Mouse (Mus musculus) lung, postnatal 4 days (tissue): ENCODE data around the gene Scube2.

Experiments used
- DNase-seq, 2 experiments: peaks; one replicate each; pipeline ENCODE4 v3.0.0; 2021

Gene Scube2

DNA sequence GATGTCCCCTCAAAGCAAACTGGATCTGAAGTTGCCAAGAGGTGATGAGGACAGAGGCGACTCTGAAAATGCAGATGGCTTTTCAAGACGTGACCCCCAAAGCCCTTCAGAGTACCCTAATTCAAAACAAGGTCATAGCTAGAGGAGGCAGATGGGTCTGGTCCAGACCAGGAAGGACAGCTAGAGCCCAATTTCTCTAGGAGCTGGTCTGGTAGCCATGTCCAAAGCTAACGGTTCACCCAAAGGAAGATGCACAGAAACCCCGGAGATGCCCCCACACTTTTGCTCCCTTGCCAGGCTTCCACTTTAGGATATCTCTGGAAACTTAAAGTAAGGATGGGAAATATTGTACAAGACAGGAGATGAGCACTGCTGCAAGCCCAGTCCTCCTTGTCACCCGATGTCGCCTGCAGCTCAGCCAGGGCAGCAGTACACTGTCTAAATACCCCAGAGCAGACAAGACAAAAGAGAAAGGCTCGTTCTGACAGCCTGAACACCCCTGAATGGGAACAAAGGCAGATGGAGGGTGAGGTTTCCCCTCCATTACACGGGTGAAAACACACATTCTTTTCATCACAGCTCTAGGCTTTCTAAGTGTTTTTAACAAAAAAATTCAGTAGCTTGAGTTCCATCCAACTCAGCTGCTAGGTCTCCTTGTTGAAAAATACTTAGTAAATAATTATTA is 15.6 kb downstream of the Scube2 start:
- no peak for DNase-seq

DNA sequence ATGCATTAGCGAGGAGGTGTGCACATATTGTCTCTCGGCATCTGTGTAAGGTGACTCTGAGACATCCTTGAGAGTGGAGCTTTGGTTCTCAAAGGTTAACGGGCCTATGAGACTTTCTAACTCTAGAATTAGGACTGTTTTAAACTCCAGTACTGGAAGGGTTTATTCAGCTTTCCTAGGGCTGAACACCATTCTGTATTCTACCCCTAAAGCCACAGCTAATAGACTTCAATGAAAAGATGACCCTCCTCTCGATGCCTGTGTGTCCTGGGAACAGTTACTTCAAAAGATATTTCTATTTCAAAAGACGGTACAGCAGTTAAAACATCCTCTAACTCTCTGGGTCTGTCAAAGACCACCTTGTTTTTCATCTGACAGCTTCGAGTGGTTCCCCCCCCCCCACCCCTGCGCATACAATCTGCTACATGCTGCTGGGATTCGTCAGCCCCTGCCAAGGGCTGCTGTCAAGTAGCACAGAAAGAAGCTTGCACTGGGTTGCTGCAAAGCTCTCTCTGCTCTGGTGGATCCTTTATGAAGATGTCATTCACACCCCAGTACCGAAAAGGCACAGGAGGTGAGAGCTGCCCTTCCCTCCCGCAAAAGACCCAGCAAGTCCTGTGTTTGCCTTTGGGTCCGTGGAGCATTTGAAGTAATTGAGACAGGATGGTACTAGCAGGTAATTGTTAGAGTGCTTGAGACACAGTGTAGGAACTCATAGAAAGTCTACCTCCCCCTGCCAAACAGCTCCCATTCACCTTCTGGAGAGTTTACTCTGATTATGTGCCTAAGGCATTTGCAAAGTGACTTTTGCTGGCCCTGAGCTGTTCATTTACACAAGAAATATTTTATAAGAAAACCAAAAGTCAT is 16.4 kb downstream of the Scube2 start:
- no peak for DNase-seq

DNA sequence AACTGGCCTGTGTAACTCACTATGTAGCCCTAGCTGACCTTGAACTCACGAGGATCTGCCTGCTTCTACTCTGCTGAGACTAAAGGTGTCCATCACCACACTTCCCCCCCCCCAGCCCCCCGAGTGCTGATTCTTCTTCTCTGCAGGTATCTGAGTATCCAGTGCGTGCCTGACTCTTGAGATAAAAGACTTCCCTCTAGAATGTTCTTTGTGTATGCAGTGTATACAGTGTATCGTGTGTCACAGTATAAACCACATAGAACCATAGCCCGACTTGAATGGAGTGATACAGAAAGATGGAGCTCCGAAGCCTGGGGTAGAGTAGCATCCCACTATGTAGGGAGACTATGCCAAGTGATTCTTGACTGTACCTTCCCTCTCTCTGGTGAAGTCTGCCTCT is 21.4 kb downstream of the Scube2 start:
- DNase-seq: no peak

DNA sequence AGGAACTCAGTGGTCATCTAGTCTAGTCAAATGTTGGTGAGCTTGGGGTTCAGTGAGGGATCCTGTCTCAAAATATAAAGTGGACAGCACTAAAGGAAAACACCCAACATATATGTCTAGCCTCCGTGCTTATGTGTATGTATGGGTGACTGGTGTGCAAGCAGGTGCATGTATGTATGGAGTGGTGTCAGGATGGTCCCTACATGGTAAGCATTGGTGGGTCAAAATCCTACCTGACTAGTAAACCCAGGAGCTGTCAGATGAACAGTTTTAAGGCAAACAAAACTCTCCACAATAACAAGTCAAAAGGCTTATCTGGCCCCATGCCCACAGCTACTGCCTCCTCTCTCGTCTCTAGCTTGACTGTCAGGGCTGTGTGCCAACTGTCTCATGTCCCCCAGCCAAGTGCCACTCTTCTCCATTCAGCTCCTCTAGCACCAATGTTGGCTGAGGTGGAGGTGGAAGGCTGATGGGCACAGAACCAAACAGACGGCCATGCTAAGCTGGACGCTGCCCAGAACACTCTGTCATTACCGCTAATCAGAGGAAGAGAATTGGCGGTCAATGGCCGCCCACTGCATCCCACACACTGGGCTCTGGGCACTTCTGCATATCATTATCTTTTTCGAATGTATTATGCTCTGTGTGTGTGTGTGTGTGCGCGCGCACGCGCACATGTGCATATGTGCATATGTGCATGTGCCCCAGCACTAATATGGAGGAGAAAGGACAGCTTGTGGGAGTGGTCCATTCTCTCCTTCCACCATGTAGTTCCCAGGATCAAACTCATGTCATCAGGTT is 23.7 kb downstream of the Scube2 start:
- DNase-seq: peak; percentile 29 to 55

DNA sequence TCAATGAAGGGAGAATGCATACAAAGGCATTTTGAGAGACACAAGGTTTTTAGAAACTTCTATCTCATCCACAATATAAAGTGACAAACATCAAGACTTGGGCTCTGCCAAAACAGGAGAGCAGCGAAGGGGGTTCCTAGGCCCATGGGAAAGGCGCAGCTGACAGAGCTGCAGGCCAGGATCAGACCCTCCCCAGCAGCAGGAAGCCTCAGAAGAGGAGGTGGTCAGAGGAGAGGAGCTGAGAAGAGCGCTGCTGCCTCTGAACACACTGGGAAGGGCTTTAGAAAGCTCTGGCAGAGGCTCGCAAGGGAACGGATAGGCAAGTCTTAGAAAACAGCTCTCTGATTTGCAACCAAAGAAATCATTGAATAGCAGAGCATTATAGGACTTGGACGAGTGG is 24.4 kb downstream of the Scube2 start:
- DNase-seq: no peak

DNA sequence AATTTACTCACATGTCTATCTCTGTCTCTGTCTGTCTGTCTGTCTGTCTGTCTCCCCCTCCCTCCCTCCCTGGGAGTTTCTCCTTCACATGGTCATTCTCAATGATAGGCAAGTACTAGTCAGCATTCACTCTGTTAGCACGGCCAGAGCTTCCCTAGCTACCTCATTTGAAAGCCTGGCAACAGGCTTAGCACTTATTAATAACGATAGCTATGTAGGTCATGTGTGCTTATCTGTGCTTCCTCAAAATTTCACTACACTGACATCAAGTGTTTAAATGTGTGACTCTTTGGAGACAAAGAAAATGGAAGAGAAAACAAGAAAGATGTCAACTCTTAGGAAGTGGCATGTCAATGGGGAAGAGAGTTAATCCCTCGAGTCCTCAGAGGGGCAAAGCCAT is 26.9 kb downstream of the Scube2 start:
- DNase-seq: no peak

DNA sequence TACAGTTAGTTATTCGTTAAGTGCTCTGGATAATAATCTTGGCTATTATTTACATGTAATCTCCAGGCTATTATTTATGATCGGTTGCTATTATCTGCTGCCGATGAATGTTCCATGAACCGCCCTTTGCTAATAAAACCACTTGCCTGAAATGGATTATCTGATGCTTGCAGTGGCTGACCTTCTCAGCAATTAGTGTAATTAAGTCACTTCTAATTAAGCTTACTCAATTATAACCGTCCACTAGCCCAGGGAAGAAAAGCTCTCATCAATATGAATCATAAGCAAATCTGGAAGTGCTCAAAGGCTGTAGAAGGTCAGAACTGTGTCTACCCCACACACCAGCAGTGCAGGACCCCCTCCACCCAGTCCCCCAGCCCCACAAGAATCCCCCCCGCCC is 27.8 kb downstream of the Scube2 start:
- no peak for DNase-seq

DNA sequence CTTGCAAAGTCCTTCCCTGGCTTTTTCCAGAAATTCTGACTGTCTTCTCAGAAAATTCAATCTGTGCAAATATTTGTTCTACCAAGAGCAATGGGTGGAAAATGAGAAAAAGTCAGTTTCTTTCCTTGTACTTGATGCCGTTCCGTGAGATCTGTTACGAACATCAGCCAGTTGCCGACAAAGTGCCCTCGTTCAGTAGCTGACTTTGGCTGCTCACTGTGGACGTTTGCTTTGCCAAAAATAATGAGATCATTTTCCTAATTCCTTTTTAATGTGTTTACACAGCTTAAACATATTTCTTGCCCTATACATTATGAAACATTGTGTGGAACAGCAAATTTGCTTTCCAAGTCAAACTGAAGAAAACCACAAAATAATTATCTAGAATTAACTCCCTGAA is 30.6 kb downstream of the Scube2 start:
- peak in 1 of 2 experiments; percentile 43 for DNase-seq

DNA sequence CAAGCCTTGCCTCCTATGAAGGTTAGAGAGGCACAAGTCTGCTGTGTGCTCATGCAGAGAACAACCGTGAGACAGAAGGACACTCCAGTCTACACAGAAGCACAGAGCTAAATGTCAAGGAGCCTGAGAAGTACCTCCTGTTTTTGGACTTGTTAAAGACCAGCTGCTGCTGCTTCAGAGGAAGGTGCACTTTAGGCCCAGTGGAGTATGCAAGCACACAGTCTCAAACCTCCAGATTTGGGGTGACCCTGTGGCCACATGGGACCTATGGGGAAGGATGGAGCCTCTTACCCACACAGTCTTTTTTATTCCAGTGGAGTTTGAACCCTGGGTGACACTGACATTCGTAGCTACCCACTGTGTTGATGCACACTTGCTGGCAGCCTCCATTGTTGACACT is 34.1 kb downstream of the Scube2 start:
- DNase-seq: no peak

DNA sequence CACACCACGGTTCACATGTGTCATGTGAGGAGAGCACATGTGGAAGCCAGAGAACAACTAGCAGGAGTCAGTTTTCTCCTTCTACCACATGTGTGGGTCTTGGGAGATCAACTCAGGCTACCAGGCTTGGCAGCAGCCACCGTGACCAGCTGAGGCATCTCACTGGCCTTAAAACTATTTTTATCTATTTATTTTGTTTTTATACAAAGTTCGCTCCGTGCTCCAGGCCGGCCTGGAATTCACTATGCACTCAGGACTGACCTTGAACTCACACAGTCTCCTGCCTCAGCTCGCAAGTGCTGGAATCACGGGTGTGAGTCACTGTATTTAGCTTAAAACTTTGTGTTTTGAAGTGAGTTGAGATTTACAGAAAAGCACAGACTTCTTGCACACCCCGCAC is 38.6 kb downstream of the Scube2 start:
- DNase-seq: peak; percentile 32 to 75

DNA sequence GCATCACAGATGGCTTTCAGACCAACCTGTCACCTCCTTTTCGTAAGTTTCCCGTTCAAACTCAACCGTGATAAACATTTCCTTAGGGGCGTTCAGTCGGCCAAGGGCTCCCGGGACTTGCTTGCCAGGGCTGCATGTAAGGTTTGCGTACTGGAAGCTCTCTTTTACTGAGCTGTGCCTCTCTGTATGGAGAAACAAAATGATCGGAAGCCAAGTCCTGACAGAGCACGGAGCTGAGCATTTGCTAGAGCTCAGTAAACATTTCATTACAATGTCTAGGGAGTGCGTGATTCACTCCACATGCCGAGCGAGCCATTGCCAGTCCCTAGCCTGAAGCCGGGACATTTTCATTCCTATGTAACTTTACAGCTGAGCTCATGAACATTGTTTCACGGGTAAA is 40.2 kb downstream of the Scube2 start:
- DNase-seq: peak; percentile 49 to 74

DNA sequence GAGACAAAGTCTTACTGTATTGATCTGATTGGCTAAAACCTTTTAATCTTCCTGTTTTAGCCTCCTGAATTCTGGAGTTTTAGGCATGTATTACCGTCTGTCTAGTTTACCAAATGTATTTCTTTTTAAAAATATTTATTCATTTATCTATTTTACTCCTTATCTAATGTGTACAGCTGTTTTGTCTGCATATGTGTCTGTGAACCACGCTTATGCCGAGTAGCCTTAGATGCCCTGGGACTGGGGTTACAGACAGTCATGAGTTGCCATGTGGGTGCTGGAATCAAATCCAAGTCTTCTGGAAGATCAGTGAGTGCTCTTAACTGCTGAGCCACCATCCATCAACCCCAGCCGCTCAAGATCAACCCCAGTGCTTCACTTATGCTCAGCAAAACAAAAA is 46.9 kb downstream of the Scube2 start:
- no peak for DNase-seq

DNA sequence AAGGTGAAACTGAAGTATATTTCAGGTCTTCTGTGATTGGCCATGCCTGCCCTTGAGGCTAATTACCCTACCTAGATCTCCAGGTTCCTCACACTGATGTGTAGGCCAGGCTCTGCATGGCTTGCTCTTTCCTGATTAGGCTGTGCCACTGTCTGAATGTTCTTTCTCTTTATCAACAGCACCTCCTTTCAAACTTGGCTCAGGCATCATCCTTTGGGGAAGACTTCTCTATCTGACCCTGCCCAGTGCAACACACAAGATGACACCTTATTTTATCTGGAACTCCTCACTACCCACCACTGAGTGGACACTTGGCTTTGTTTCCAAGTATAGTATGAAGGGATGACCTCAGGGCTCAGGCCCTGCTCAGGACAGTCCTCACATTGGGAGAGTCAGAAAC is 47.5 kb downstream of the Scube2 start:
- DNase-seq: no peak

DNA sequence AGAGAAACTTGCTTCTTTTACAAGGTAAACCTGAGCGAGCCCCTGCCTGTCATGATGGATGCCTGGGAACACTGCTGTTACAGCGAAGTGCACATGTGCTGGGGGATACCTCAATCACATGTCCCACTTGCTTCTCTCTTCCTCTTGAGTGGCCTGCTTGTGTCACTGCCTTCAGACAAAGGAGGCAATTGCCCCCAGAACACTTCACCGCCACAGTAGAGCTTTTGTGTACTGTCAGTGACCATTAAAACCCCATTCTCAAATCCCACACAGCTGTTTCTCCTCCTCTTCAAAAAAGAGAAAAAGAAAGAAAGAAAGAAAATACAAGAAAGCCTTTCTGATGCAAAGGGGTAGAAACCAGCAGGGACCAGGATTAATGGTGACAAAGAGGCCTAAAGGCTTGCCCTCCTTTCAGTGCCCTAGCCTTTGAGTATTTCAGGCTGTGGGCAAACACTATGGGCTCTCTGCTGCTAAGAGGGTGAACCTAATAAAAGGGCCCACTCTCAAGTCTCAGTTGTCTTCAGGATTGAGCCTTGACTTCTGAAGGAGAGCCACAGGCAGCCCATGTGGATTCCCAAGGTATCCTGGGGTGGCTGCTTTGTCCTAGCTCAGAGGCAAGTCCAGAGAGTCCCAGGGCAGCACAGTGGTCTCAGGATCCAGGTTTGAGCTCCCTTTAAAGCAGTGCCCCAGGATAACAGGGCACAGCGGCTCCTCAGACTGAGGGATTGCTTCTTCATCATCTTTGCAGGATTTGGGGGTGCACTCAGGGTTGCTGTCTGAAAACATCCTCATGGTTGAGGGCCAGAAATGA is 51.9 kb downstream of the Scube2 start:
- DNase-seq: no peak

DNA sequence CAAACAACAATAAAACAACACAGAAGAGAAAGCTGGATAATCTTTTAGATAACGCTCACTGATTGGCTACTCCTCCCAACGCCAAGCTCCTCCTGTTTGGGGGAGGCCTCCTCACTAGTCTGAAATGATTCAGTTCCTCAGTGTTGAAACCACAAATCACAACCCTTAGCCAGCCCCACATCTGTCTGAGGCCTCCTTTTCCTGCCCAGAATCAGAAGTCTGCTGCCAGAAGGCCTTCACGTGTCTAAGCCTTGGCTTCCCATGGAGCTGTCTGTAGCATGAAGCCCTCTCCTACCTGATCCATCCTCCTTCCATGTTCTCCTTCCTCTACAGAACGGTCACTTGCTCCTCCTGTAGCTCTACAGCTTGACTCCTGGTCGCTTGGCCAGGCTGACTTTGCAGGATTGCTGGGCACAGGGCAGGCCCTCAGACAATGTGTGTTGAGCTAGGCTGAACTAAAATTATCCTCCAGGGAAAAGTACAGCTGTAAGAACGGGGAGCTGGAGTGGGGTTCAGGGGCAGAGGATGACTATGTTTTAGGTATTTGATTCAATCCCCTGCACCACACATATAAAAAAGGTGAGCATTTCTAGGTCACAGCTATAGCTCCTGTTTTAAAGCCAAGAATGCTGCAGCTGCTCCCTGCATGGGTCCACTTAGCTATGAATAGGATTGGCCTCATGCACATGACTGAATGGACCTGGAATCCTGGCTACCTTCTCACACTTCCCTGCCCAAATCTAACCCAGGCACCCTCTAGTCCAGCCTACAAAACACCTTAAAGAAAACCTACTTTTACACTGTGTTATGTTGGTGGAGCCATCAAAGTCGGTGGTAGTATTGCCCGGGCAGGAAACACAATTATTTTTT is 57.6 kb downstream of the Scube2 start:
- no peak for DNase-seq

DNA sequence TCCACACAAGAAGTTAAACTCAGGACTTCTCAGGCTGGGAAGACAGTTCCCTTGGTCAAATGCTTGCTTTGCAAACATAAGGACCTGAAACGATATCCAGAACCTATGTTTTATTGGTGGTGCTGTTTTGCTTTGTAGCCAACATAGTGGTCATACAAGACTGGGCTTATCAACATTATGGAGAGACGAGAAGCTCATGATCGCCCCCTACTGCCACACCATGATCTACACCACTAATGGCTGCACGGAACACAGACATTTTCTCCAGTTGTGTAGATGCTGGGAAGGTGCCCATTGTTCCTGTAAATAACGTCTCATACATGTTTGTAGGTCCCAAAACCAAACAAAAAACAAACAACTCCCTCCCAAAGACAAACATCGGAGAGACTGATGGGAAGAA is 60.6 kb downstream of the Scube2 start:
- peak in 1 of 2 experiments; percentile 39 for DNase-seq

DNA sequence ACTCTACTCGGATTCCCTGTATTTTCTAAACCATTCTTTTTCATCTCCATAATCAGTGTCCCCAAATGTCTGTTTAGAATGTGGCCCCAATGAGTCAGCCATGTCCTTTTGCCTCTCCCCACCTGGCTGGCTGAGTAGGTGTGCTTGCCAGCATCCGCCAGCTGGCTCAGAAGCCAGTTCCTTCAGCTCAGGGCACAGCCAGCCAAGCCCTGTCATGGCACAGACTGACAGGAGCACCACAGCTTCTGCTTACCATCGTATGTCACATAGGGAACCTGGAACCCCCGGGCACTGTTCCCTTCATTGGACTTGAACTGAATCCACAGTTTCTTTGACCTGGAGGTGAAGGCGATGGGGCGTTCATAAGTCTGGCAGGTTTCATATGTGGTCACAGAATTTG is 61.1 kb downstream of the Scube2 start:
- DNase-seq: no peak

DNA sequence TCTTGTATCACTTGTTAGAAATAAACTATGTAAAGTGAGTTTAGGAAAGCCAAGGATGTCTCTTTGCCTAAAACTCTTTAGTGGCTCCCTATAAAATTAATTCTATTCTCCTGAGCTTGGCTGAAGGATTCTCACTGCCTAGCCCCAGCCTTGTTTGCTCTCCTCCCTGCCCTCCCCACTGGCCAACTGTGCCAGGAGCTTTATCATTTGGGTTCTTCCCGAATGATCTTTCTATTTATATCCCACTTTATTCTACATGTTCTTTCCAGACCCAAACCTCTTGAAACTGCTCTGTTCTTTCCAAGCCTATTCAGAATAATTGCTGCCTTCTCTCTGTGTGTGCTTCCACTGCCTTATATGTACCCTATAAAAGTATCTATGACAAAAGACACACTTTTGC is 62.0 kb downstream of the Scube2 start:
- DNase-seq: no peak

DNA sequence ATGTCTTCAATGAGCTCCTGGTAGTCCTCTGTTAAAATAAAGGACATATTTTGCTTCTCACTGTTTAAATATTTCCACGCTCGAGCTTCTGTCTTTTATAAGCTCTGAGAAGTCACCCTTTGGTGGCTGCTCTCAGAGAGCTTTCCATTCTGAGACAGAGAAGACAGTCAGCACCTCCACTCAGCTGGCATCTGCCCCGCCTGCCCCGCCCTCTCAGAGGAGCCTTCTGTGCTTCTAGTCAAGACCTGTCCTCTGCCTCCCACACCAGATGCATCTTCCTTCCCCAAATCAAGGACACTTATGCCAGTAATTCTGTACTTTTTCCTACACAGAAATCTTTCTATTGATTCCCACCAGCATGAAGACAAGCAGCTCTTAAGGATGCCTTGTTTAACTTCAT is 64.9 kb downstream of the Scube2 start:
- DNase-seq: no peak

DNA sequence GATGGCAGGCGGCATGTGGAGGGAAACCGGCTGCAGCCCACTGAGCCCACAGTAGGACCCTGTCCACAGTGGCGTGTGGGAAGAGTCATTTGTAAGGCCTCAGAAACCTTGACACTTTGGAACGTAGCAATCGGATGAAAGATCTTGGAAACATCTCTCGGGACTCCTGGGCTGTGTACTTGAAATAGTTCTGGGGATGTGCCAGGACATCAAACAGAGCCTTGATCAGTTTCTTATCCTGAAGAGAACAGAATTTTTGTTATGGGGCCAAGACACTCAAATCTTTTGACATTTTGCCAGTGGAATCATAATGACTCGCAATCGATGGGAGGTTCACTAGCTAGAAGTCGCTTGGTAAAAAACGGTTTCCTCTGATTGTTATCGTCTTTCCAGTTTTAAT is 66.3 kb downstream of the Scube2 start:
- DNase-seq: peak in 1 of 2 experiments; percentile 19

DNA sequence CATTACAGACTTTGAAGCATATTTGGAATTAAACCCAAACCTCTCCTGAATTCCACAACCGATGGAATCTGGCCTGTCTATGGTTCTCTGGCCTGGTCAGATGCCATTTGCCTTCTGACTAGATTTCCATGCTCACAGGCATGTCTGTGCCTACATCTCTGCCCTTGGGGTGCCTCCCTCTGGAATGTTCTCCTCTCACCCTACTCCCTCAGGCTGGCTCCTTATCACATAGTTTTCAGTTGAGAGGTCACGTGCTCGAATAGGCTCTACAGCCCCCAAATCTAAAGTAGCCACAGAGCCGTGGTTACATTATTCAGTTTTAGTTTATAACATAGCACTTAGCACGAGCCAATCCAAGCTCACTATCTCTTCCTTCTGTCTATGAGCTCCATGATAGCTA is 69.9 kb downstream of the Scube2 start:
- DNase-seq: peak in 1 of 2 experiments; percentile 6

DNA sequence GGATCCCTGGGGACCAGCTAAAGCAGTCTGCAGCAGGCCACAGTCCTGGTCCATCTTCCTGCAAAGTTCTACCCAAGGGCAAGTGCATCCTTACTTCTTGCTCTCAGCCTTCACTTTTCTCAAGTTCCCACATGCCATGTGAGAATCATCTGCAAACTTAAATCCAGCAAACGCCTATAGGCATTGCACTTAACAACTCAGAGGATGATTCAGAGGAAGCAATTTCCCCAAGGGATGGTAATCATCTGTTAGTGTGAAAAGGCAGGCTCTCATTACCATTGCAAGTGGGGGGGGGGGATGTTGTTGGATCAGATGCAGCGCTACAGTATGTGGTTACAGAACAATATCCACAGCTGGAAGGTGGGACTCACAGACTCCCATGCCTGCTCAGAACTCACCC is 70.9 kb downstream of the Scube2 start:
- no peak for DNase-seq
